Mouse (Mus musculus) small intestine, adult 2 months (tissue): ENCODE results near the gene Zfp423.

Experiments
- CTCF ChIP-seq: fragments of 200-500 bp; IDR thresholded peaks from 2 replicates; pipeline ENCODE4 v1.5.1; 2012; ENCODE audit warnings: low read depth, mild to moderate bottlenecking, control low read depth, inconsistent platforms, low read length, moderate library complexity, mixed read lengths; ENCODE audit not compliant: insufficient replicate concordance, insufficient read length; ENCODE audit errors: extremely low read depth
- POLR2A ChIP-seq: fragments of 200-500 bp; IDR thresholded peaks from 2 replicates; pipeline ENCODE4 v1.6.1; 2012; ENCODE audit warnings: low read depth, mild to moderate bottlenecking, control low read depth, inconsistent platforms, low read length, moderate library complexity

- TF ChIP-seq CTCF (no peak), POLR2A (no peak)
Measured at GRCm38 (mm10) chr8:87833339-87833738, 126.1 kb downstream of the Zfp423 start.
